Mouse (Mus musculus): ENCODE data around the gene Cabin1. TPM values are rescaled to one million over a fixed set of nuclear protein-coding genes. Genes with fewer than 3 reads are reported as not detected.
"Not testable (repeated sequence)": the region's sequence is repeated elsewhere in the genome, so short reads cannot be mapped to it uniquely, and the experiment has no call there.

Gene Cabin1
- polyA plus RNA-seq, 1 experiment from 2014 or later: 31.9 TPM

GRCm38 (mm10) chr10:75780769-75781578 lies 16.8 kb upstream of the Cabin1 start, which contains the start of the genes Gm20441 and Gstt3:
TSS of gene Gm20441 (minus strand) at chr10:75780954.
TSS of gene Gstt3 (minus strand) at chr10:75781414.
- H3K27ac ChIP-seq: peak within 1 kb of the TSS; percentile 66
- peaks cover 39% of the 10 kb centered on the region for H3K27me3 ChIP-seq (ENCODE audit: low read depth, poor library complexity, severe bottlenecking)
- peak within 1 kb of the TSS; percentile 61 for H3K4me3 ChIP-seq
- H3K9me3 ChIP-seq (replicated peaks): no peaks in the 10 kb centered on the region
- DNase-seq (ENCODE audit: low spot score): peak; percentile 66
- peaks cover 21% of the 10 kb centered on the region for H3K4me1 ChIP-seq
- H3K36me3 ChIP-seq: no peaks in the 10 kb centered on the region
- 1% methylated on average over 28 of the region's 28 CpGs for WGBS

DNA sequence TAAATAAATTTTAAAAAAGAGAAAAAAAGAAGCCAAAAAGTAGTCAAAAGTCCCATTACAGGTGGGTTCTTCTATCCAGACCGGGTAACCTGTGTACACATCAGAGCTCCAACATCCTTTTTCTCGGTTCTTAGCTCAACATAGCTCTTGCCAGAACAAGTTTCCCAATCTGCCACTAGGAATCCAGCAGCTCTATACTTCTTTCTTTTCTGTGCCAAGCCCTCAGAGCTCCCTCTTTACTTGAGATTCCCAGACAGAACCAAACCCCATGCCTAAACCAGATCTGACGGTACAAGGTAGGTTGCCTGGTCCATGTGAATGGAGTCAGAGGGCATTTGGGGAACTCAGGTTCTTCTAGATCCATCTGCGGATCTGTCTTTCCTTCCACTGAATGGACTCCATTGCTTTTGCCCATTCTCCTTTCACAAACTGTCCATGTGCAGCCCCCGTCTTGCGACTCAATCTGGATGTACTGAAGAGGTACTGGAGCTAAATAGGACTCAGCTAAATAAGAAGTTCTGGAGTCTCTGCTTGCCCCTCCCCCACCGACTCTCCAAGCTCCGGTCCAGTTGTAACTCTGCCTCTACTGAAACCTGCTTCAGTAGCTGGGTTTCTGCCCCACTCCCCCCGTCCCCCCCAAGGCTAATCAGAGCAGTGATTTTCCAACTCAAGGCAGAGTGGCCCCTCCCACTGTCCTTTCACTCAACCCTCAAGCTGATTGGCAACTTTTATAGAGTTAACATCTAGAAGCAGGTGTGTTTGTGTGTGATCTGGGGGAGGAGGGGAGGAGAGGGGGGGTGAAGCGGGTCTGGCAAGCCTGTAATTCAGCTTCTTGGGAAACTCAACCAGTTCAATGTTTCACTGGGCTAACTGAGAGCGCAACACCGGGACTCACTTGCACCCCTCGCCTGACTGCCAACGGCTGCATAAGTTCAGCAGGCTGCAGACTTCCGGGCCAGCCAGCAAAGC lies 15.3 kb upstream of the Cabin1 start:
- no peak for DNase-seq (ENCODE audit: low spot score)
- H3K4me3 ChIP-seq: peak overlapping the region; percentile 61
- 43% methylated on average over 15 of the region's 15 CpGs for whole genome bisulfite sequencing
- H3K27me3 ChIP-seq (ENCODE audit: low read depth, poor library complexity, severe bottlenecking): peaks cover 39% of the 10 kb centered on the region
- H3K4me1 ChIP-seq: peaks cover 21% of the 10 kb centered on the region
- no peaks in the 10 kb centered on the region for H3K9me3 ChIP-seq (replicated peaks)
- H3K27ac ChIP-seq: no peak overlapping the region
- H3K36me3 ChIP-seq: no peaks in the 10 kb centered on the region

- peaks cover 39% of the 10 kb centered on the region for H3K27me3 ChIP-seq (ENCODE audit: low read depth, poor library complexity, severe bottlenecking)
- WGBS: 88% methylated on average over 2 of the region's 2 CpGs
Observed at GRCm38 (mm10) chr10:75777885-75778284, 13.7 kb upstream of the Cabin1 start.

DNA sequence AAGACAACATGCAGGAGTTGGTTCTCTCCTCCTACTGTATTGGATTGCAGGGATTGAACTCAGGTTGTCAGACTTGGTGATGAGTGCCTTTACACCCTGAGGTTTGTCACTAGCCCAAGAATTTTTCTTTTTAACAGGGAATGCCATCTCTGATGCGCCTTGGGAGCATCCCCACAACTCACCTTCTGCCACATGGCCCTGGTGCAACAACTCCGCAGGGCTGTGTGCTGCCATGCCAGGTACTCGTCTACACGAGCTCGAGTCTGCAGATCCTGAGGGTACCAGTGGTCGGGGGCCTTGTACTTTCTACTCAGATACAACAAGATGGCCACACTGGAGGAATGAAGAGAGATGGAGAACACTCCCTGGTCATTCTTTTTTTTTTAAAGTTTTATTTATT lies 12.4 kb upstream of the Cabin1 start:
- Histone ChIP-seq H3K4me3 (no peak overlapping the region), H3K27ac (no peak overlapping the region), H3K36me3 (no peaks in the 10 kb centered on the region), H3K9me3 (replicated peaks) (no peaks in the 10 kb centered on the region), H3K4me1 (peaks cover 35% of the 10 kb centered on the region), H3K27me3 (ENCODE audit: low read depth, poor library complexity, severe bottlenecking) (peaks cover 27% of the 10 kb centered on the region)
- no peak for DNase-seq (ENCODE audit: low spot score)
- 89% methylated on average over 6 of the region's 6 CpGs for WGBS

More at GRCm38 (mm10) chr10:75777885-75778284, 13.7 kb upstream of the Cabin1 start:
- Histone ChIP-seq H3K4me1 (peaks cover 27% of the 10 kb centered on the region), H3K36me3 (no peaks in the 10 kb centered on the region), H3K4me3 (no peak overlapping the region), H3K27ac (no peak overlapping the region), H3K9me3 (replicated peaks) (no peaks in the 10 kb centered on the region)
- no peak for DNase-seq (ENCODE audit: low spot score)

GRCm38 (mm10) chr10:75774587-75774986 lies 10.4 kb upstream of the Cabin1 start:
- Histone ChIP-seq H3K36me3 (no peaks in the 10 kb centered on the region), H3K9me3 (replicated peaks) (no peaks in the 10 kb centered on the region), H3K27ac (no peak overlapping the region), H3K4me3 (no peak overlapping the region), H3K27me3 (ENCODE audit: low read depth, poor library complexity, severe bottlenecking) (peaks cover 11% of the 10 kb centered on the region), H3K4me1 (peaks cover 18% of the 10 kb centered on the region)
- DNase-seq (ENCODE audit: low spot score): no peak
- 93% methylated on average over 9 of the region's 9 CpGs for WGBS

DNA sequence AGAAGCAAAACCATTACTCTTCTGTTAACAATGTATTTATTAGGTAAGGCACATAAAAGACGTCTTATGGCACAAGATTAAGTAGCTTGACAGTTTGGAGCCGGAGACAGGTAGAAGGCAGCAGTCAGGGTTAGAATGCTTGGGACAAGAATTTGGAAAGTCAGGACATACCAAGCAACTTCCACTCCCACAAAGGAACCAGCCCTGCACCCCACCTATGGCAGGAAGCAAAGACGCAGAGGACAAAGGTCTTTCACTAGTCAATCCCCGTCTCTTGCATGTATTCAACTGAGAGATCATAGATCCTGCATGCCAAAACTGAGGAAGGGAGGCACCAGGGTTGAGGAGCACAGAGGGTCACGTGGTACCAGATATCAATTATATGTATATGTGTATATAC lies 10.0 kb upstream of the Cabin1 start:
- 93% methylated on average over 5 of the region's 5 CpGs for WGBS
- Histone ChIP-seq H3K4me3 (no peak overlapping the region), H3K9me3 (replicated peaks) (no peaks in the 10 kb centered on the region), H3K36me3 (no peaks in the 10 kb centered on the region), H3K27ac (no peak overlapping the region), H3K4me1 (peaks cover 14% of the 10 kb centered on the region), H3K27me3 (ENCODE audit: low read depth, poor library complexity, severe bottlenecking) (peaks cover 7% of the 10 kb centered on the region)
- DNase-seq (ENCODE audit: low spot score): no peak

GRCm38 (mm10) chr10:75772795-75773664 lies 8.9 kb upstream of the Cabin1 start, which contains the start of gene Ddt:
TSS of gene Ddt (minus strand) at chr10:75773414.
- Histone ChIP-seq H3K36me3 (no peaks in the 10 kb centered on the region), H3K4me3 (peak within 1 kb of the TSS; percentile 75), H3K4me1 (peaks cover 14% of the 10 kb centered on the region), H3K27ac (peak within 1 kb of the TSS; percentile 81), H3K9me3 (replicated peaks) (no peaks in the 10 kb centered on the region), H3K27me3 (ENCODE audit: low read depth, poor library complexity, severe bottlenecking) (no peaks in the 10 kb centered on the region)
- DNase-seq (ENCODE audit: low spot score): peak; percentile 96
- under 1% methylated on average over 47 of the region's 47 CpGs for WGBS

GRCm38 (mm10) chr10:75767756-75768155 lies 3.6 kb upstream of the Cabin1 start:
- not testable (repeated sequence) for H3K27me3 ChIP-seq (ENCODE audit: low read depth, poor library complexity, severe bottlenecking); H3K27ac ChIP-seq; H3K36me3 ChIP-seq; DNase-seq (ENCODE audit: low spot score); H3K4me3 ChIP-seq; H3K9me3 ChIP-seq (replicated peaks)
- peaks cover 18% of the 10 kb centered on the region for H3K4me1 ChIP-seq
- WGBS: 47% methylated on average over 5 of the region's 5 CpGs

- no peak for DNase-seq (ENCODE audit: low spot score)
- Histone ChIP-seq H3K27me3 (ENCODE audit: low read depth, poor library complexity, severe bottlenecking) (no peaks in the 10 kb centered on the region), H3K36me3 (peaks cover under 1% of the 10 kb centered on the region; the same call in 1 of the 2 replicates), H3K27ac (no peak overlapping the region), H3K4me3 (no peak overlapping the region), H3K4me1 (peaks cover 14% of the 10 kb centered on the region), H3K9me3 (replicated peaks) (no peaks in the 10 kb centered on the region)
- 91% methylated on average over 6 of the region's 6 CpGs for WGBS
Observed at GRCm38 (mm10) chr10:75766856-75767255, 2.7 kb upstream of the Cabin1 start.

- Histone ChIP-seq H3K36me3 (peaks cover 19% of the 10 kb centered on the region), H3K27ac (peak overlapping the region; percentile 86), H3K4me3 (peak overlapping the region; percentile 93), H3K4me1 (peaks cover 14% of the 10 kb centered on the region), H3K9me3 (replicated peaks) (no peaks in the 10 kb centered on the region), H3K27me3 (ENCODE audit: low read depth, poor library complexity, severe bottlenecking) (no peaks in the 10 kb centered on the region)
- peak; percentile 82 for DNase-seq (ENCODE audit: low spot score)
- WGBS: 2% methylated on average over 27 of the region's 27 CpGs
Observed at GRCm38 (mm10) chr10:75764519-75765473, 655 bp upstream of the Cabin1 start.

GRCm38 (mm10) chr10:75762413-75762812 lies 1.7 kb downstream of the Cabin1 start:
- DNase-seq (ENCODE audit: low spot score): no peak

More at GRCm38 (mm10) chr10:75762413-75762812, 1.7 kb downstream of the Cabin1 start:
- 95% methylated on average over 3 of the region's 3 CpGs for WGBS
- Histone ChIP-seq H3K9me3 (replicated peaks) (no peaks in the 10 kb centered on the region), H3K4me1 (peaks cover 14% of the 10 kb centered on the region), H3K36me3 (peaks cover 40% of the 10 kb centered on the region), H3K27me3 (ENCODE audit: low read depth, poor library complexity, severe bottlenecking) (no peaks in the 10 kb centered on the region), H3K4me3 (no peak overlapping the region), H3K27ac (no peak overlapping the region)
